Mouse (Mus musculus): ENCODE results near the gene Krt28.

Krt28 gene

GRCm38 (mm10) chr11:99374803-99375202, at the start of gene Krt28:
Krt28 (minus strand) TSS chr11:99374903.
- no peak for DNase-seq (ENCODE audit: extremely low spot score, low spot score)

DNA sequence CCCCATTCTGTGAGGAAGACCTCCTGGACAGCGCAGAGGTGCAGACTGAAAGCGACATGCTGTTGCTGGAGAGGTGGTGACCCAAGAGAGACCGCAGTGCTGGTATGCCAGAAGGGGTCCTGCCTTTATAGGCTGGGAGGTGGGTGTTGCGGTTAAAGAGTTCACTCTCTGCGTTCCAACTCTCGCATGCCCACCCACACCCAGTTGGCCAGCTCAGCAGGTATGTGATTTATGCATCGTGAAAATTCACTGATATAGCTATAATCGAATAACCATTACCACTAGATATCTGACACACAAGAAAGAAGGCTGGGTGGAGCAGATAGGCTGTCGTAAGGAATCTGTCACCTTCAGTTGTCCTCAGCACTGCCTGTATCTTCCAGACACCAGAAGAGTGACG, 47.5 kb upstream of the Krt28 start, which contains the start of gene Krt12:
Gene Krt12, minus strand, starts transcription at position 101 of the 400 bp plus-strand sequence.
- no peak for DNase-seq (ENCODE audit: extremely low spot score, low spot score)

DNA sequence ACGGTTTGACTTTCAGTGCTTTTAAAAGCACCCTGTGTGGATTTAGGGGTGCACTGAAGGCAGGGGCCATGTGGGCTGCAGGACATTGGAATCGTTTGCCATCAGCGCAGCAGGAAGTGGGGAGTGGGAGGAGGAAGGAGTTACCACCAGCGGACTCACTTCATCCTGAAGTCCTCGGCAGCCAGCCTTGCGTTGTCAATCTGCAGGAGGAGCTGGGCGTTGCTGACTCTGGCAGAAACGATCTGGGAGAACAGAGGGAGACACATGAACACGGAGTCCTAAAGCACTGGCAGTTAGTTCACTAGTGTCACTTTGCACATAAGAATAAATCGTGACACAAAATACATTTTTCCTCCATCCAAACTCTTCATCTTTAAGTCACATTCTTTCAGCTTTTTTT, 45.9 kb upstream of the Krt28 start:
- no peak for DNase-seq (ENCODE audit: extremely low spot score, low spot score)

DNA sequence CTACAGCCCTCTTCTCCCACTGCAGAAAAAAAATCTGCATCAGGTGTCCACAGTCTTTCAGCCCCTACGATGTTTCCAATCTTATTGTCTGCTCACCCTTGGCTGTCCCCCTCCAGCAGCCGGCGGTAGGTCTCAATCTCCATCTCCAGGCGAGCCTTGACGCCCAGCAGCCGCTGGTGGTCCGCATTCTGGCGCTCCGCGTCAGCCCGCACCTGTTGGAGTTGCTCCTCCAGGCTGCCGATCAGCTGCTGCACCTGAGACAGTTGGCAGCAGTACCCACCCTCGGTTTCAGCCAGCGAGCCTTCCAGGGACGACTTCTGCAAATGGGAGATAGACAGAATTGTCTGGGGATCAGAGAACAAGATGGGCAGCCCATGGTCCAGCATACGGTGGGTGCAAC, 43.1 kb upstream of the Krt28 start:
- no peak for DNase-seq (ENCODE audit: extremely low spot score, low spot score)

- no peak for DNase-seq (ENCODE audit: extremely low spot score, low spot score)
These were observed 42.2 kb upstream of the Krt28 start for GRCm38 (mm10) chr11:99416902-99417301.

DNA sequence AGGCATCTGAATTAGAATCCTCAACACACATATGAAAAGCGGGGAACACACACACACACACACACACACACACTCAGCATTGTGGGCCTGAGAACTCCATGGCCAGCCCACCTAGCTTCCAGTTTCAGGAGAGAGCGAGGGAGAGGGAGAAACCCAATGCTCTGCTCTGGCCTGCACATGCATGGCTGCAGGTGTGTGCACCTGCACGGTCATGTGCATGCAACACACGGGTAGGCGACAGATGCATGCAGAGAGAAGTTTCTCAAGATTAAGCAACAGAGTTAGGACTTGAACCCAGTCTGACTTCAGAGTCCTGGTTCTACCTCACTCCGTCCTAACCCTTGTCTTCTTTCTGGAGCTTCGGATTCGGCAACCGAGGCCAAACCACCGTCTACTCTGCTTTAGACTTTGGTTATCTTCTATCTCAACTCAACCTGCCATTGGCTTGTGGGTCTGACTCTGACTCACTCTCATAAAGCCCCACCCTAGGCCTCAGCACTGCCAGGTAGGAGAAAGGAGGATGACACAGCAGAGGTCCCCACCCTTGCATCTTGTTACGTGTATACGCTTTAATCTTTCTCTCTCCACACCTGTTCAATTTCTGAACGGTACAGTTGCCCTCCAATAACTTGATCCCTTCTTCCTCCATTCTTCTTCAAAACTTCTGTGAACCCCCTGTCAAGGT, 39.9 kb upstream of the Krt28 start:
- DNase-seq (ENCODE audit: extremely low spot score, low spot score) = no peak

- DNase-seq (ENCODE audit: extremely low spot score, low spot score) = peak; percentile 21
These were observed 38.5 kb upstream of the Krt28 start for GRCm38 (mm10) chr11:99413247-99413646.

DNA sequence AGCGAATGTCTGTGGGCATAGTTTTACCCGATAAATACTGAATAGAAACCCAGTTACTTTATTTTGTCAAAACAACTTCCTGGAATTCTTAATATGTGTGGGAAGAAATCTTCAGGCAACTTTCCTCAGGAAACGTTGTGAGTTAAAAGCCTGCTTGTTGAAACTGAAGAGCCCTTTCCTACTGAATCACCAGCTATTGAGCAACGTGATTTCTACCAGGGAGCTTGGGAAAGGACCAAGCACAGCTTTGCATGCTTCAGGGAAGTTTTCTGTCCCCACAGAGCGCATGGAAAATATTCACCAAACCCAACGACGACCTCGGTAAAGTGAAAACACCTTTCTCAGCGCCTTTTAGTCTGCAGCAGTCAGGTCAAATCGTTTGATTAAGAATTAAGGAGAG, 31.5 kb upstream of the Krt28 start:
- DNase-seq (ENCODE audit: extremely low spot score, low spot score) = no peak

GRCm38 (mm10) chr11:99399956-99400549, 25.4 kb upstream of the Krt28 start:
- no peak for DNase-seq (ENCODE audit: extremely low spot score, low spot score)

- DNase-seq (ENCODE audit: extremely low spot score, low spot score) = no peak
These were observed 24.1 kb upstream of the Krt28 start for GRCm38 (mm10) chr11:99398832-99399231.

DNA sequence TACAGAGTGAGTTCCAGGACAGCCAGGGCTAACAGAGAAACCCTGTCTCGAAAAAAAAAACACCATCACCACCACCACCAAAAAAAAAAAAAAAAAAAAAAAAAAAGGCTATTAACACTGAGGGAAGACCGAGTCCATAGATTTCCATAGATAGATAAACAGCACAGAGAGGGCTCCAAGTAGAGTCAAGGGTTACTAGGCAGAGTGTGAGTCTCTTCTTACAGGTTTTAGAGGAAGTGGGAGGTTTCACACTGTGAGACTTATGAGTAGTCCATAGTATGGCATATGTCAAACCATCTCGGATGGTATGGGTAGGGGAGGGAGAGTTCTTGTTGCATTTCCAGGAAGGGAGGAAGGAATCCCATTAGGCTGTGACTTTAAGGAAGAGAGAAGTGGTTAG, 23.4 kb upstream of the Krt28 start:
- DNase-seq (ENCODE audit: extremely low spot score, low spot score) = no peak

- no peak for DNase-seq (ENCODE audit: extremely low spot score, low spot score)
These were observed 22.0 kb upstream of the Krt28 start for GRCm38 (mm10) chr11:99396661-99397060.

DNA sequence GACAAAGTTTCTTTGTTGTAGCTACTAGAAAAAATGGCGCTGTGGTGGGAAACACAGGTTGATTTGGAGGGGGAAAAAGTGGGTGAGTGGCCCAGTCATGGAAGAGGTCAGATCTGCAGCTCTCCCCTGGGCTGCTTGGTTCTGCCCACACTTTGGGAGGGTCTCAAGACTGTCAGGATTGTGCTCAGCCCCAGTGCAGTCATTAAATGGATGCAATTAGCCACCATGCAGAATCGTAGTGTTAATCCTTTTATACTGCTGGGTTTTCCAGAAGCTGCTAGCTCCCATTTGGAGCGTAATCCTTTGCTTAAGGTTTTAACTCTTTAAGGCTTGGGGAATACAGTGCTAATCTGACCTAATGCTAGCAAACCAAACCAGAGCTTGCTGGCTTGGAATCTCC, 21.3 kb upstream of the Krt28 start:
- DNase-seq (ENCODE audit: extremely low spot score, low spot score) = no peak

GRCm38 (mm10) chr11:99392492-99392891, 17.8 kb upstream of the Krt28 start:
- DNase-seq (ENCODE audit: extremely low spot score, low spot score) = no peak

DNA sequence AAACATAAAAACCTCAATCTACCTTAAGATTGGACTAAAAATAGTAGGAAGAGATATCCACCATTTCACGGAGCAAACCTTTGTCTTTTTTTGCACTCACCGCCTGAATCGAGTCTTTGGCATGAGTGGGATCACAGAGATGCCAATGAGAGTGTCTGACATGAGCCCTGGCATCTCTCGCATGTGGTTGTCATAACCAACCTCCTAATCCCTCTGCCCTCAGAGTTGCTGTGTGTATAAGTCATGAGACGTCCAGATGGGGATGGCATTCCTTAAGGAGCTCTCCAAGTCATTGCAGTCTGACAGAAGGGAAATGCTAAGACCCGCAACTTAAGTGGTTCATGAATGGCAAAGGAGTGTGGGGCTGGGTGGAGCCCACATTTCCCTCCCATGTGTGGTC, 16.7 kb upstream of the Krt28 start:
- DNase-seq (ENCODE audit: extremely low spot score, low spot score) = no peak

DNA sequence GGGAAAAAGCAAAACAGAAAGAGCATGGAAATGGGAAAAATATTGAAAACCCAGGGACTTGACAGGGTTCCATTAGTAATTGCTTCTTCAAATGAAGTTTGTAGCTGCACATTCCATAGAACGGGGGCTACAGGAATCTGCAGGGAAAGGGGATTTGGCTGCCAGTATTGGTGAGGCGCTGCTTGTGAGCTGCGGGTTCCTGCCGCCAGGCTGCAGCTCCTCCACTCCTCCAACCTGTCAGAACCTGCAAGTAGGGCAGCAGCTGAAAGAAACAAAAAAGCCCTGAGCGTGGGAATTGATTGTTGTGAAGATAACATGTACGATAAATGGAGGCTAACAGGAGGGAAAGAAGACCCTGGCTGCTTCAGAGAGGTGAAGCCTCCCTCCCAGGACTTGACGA, 16.2 kb upstream of the Krt28 start:
- DNase-seq (ENCODE audit: extremely low spot score, low spot score) = no peak

DNA sequence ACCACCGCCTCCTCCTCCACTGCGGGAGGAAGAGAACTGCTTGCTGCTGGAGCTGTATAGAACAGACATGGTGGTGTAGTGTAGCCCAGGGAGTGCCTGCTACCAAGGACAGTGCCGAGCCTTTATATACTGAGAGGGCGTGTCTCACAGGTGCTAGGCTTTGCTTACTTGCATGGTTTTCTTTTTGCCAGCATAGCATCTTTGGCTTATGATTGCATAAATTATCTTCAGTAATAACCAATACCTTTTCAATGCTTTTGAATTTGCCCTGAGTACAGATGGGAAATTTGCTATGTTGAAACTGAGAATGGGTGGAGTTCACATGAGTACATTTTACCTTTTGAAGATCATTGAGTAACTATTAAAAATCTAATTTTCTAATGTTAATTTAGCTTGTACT, 14.6 kb upstream of the Krt28 start, which contains the start of gene Krt10:
Gene Krt10, minus strand, starts transcription at position 101 of the 400 bp plus-strand sequence.
- no peak for DNase-seq (ENCODE audit: extremely low spot score, low spot score)

- DNase-seq (ENCODE audit: extremely low spot score, low spot score) = no peak
These were observed 14.0 kb upstream of the Krt28 start for GRCm38 (mm10) chr11:99388661-99389060.

- peak; percentile 93 for DNase-seq (ENCODE audit: extremely low spot score, low spot score)
These were observed 11.4 kb upstream of the Krt28 start for GRCm38 (mm10) chr11:99385813-99386721.

- peak; percentile 71 for DNase-seq (ENCODE audit: extremely low spot score, low spot score)
These were observed 4.9 kb upstream of the Krt28 start for GRCm38 (mm10) chr11:99379568-99379967.

- no peak for DNase-seq (ENCODE audit: extremely low spot score, low spot score)
These were observed 4.8 kb downstream of the Krt28 start for GRCm38 (mm10) chr11:99369853-99370451.

GRCm38 (mm10) chr11:99369229-99369628, 5.5 kb downstream of the Krt28 start:
- peak; percentile 17 for DNase-seq (ENCODE audit: extremely low spot score, low spot score)
